Mouse (Mus musculus) T-helper 2 cell (primary cell): ENCODE results near the gene Gm13277.
"Not testable (repeated sequence)": the region's sequence is repeated elsewhere in the genome, so short reads cannot be mapped to it uniquely, and the experiment has no call there.

Experiments
- in situ Hi-C: fragments of 300-600 bp; cut with MboI, MseI; formaldehyde crosslinking; loops from one replicate; pipeline ENCODE4 v1.15.1; 2025; ENCODE audit warnings: high pct_unique_total_duplicates

The Gm13277 gene

DNA sequence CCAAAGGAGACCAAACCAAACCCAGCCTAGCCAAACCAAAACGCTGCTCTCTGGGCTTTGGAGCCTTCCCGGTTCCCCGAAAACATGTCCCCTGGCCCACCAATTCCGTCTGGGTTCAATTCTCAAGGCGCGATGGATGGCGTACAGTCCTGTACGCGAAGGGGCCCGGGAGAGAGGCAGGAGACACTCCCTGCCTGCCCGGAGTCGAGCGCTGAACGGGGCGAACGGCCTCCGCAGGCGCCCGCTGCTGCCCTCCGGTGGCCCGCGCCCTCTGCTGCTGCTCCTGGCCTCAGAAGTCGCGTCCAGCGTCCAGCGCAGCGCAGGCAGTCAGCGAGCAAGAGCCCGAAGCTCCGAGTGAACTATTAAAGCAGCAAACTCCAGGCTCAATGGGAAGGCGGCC lies 6.1 kb upstream of the Gm13277 start:
- in situ Hi-C loops = loop anchor here (25.0 kb wide), 1 partner anchor 770 kb away; no protein-coding TSS in a partner anchor

DNA sequence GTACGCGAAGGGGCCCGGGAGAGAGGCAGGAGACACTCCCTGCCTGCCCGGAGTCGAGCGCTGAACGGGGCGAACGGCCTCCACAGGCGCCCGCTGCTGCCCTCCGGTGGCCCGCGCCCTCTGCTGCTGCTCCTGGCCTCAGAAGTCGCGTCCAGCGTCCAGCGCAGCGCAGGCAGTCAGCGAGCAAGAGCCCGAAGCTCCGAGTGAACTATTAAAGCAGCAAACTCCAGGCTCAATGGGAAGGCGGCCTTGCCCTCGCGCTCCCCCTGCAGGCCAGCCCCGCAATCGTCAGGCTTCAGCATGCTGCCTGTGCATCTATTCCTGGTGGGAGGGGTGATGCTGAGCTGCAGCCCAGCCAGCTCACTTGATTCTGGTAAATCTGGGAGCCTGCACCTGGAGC lies 3.0 kb upstream of the Gm13277 start, which contains the start of gene Gm13276:
Gene Gm13276, plus strand, starts transcription at position 301 of the 400 bp plus-strand sequence.
- in situ Hi-C loops = loop anchor here (5.0 to 25.0 kb wide), 2 partner anchors 33 to 773 kb away; partner anchors contain the start of gene Gm13271

- in situ Hi-C loops = loop anchor here (25.0 kb wide), 1 partner anchor 779 kb away; no protein-coding TSS in a partner anchor
Measured at GRCm38 (mm10) chr4:88791250-88791649, 2.8 kb downstream of the Gm13277 start, which contains the start of gene Gm13278. TSS of gene Gm13278 (plus strand) at chr4:88791550.

- in situ Hi-C loops = loop anchor here (25.0 kb wide), 1 partner anchor 782 kb away; no protein-coding TSS in a partner anchor
Measured at GRCm38 (mm10) chr4:88793936-88794675, 5.7 kb downstream of the Gm13277 start, which contains the start of gene Gm13275. TSS of gene Gm13275 (plus strand) at chr4:88794487.

GRCm38 (mm10) chr4:88797097-88797496 lies 8.7 kb downstream of the Gm13277 start, which contains the start of gene Gm13279:
TSS of gene Gm13279 (plus strand) at chr4:88797397.
- in situ Hi-C loops = loop anchor here (25.0 kb wide), 1 partner anchor 785 kb away; no protein-coding TSS in a partner anchor

GRCm38 (mm10) chr4:88799365-88799764 lies 10.9 kb downstream of the Gm13277 start, which contains the start of gene Gm13285:
TSS of gene Gm13285 (plus strand) at chr4:88799665.
- in situ Hi-C loops = loop anchor here (25.0 kb wide), 1 partner anchor 787 kb away; no protein-coding TSS in a partner anchor

GRCm38 (mm10) chr4:88802954-88803353 lies 14.5 kb downstream of the Gm13277 start, which contains the start of gene Gm13287:
TSS of gene Gm13287 (plus strand) at chr4:88803254.
- in situ Hi-C loops = loop anchor here (10.0 kb wide), 1 partner anchor 62 kb away; no protein-coding TSS in a partner anchor

- in situ Hi-C loops = loop anchor here (10.0 kb wide), 1 partner anchor 60 kb away; no protein-coding TSS in a partner anchor
Measured at GRCm38 (mm10) chr4:88805231-88805630, 16.8 kb downstream of the Gm13277 start, which contains the start of gene Gm13288. TSS of gene Gm13288 (plus strand) at chr4:88805531.

- in situ Hi-C loops = loop anchor here (10.0 kb wide), 1 partner anchor 59 kb away; no protein-coding TSS in a partner anchor
Measured at GRCm38 (mm10) chr4:88805761-88806160, 17.3 kb downstream of the Gm13277 start.

DNA sequence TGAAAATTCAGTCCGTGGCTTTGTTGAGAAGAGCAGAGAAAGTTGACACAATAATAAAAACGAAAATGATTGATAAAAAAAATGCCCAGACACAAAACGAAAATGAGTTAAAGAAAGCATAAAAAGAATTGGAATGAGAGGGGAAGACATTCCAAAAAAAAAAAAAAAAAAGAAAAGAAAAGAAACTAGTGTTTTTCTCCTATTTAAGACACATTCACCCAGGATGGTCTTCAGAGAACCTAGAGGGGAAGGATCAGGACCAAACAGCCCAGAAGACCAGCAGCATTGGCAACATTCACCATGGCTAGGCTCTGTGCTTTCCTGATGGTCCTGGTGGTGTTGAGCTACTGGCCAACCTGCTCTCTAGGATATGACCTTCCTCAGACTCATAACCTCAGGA lies 27.5 kb downstream of the Gm13277 start, which contains the start of gene Ifna7:
Gene Ifna7, plus strand, starts transcription at position 301 of the 400 bp plus-strand sequence.
- in situ Hi-C loops = no loop called here

DNA sequence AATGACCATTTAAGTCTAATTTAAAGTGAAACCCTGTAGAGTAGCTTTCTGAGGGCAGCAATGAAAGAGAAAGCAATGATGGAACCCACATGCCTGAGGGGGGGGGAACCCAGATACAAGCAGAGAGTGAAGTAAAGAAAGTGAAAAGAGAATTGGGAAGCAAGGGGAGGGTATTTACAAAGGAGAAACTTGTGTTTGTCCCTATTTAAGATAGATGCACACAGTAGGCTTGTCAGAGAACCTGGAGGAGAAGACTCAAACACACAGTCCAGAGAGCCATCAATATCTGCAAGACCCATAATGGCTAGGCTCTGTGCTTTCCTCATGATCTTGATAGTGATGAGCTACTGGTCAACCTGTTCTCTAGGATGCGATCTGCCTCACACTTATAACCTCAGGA lies 31.2 kb downstream of the Gm13277 start, which contains the start of gene Ifna11:
Gene Ifna11, plus strand, starts transcription at position 301 of the 400 bp plus-strand sequence.
- in situ Hi-C loops = no loop called here

DNA sequence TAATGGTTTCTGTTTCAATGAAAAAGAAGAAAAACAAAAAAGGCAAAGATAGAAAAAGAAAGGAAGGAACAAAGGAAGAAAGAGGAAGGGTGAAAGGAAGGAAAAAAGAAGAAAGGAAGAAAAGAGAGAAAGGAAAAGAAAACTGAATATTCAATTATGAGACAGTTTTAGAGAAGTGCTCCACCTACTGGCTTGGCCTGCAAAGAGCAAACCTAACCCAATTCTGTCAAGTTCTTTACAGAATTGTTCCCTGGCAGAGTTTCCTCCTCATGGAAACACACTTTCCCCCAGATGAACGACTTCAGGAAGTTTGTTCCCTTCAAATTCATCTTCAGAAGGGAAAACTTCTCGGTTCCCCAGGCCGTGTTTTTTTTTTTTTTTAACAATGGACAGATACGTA lies 34.6 kb downstream of the Gm13277 start:
- in situ Hi-C loops = no loop called here

GRCm38 (mm10) chr4:88827116-88827515 lies 38.7 kb downstream of the Gm13277 start, which contains the start of gene Ifna6:
TSS of gene Ifna6 (plus strand) at chr4:88827416.
- in situ Hi-C loops = not testable (repeated sequence)

- in situ Hi-C loops = no loop called here
Measured at GRCm38 (mm10) chr4:88830523-88830922, 42.1 kb downstream of the Gm13277 start.

- in situ Hi-C loops = not testable (repeated sequence)
Measured at GRCm38 (mm10) chr4:88835225-88835624, 46.8 kb downstream of the Gm13277 start, which contains the start of gene Ifna5. TSS of gene Ifna5 (plus strand) at chr4:88835525.
